Mouse (Mus musculus) neural tube, embryonic 13.5 days (tissue): Measurements from ENCODE around the gene Gm15737. TPM values are rescaled to one million over a fixed set of nuclear protein-coding genes. Genes with fewer than 3 reads are reported as not detected.

Experiments
- ATAC-seq: fragments of 200-750 bp; cut with Nextera tagmentation; 2 replicates; pipeline ENCODE4 v1.8.0; 2017; ENCODE audit warnings: low read depth, mild to moderate bottlenecking, moderate TSS enrichment, moderate library complexity
- H3K27ac ChIP-seq: fragments of 300-500 bp; sonication (generic); replicated peaks from 2 replicates; pipeline ENCODE4 v1.5.1; 2015; ENCODE audit warnings: moderate library complexity, mild to moderate bottlenecking, inconsistent platforms
- H3K27me3 ChIP-seq: fragments of 300-500 bp; sonication (generic); 2 replicates; pipeline ENCODE4 v1.6.1; 2015; ENCODE audit warnings: mild to moderate bottlenecking, inconsistent platforms
- H3K36me3 ChIP-seq: fragments of 300-500 bp; sonication (generic); 2 replicates; pipeline ENCODE4 v1.6.1; 2015; ENCODE audit warnings: mild to moderate bottlenecking, inconsistent platforms
- H3K4me1 ChIP-seq: fragments of 300-500 bp; sonication (generic); replicated peaks from 2 replicates; pipeline ENCODE4 v1.6.1; 2015; ENCODE audit warnings: inconsistent platforms
- H3K4me2 ChIP-seq: fragments of 300-500 bp; sonication (generic); 2 replicates; pipeline ENCODE4 v1.6.1; 2015; ENCODE audit warnings: inconsistent platforms, mild to moderate bottlenecking, moderate library complexity
- H3K4me3 ChIP-seq: fragments of 300-500 bp; sonication (generic); 2 replicates; pipeline ENCODE4 v1.5.1; 2015; ENCODE audit warnings: mild to moderate bottlenecking, inconsistent platforms
- H3K9ac ChIP-seq: fragments of 300-500 bp; sonication (generic); 2 replicates; pipeline ENCODE4 v1.6.1; 2015; ENCODE audit warnings: moderate library complexity, mild to moderate bottlenecking, inconsistent platforms
- H3K9me3 ChIP-seq: fragments of 300-500 bp; sonication (generic); 2 replicates; pipeline ENCODE4 v1.6.1; 2016; ENCODE audit warnings: inconsistent platforms
- WGBS: fragments of 180-500 bp; shearing (Covaris S2); methylation state at CpG from one replicate; pipeline ENCODE4 v1.1.7; 2015; 5-methylcytosine and 5-hydroxymethylcytosine counted together
- polyA plus RNA-seq: library from polyadenylated mRNA; unstranded; fragments of >200 nt; fragmentation: Nextera tagmentation; extraction: Ambion mirVana; gene quantifications from 2 replicates; pipeline ENCODE4 v1.2.1, GENCODE M21; 2015

The Gm15737 gene
- polyA plus RNA-seq, 1 experiment from 2014 or later = not detected

- Histone ChIP-seq H3K4me3 (no peak overlapping the region), H3K4me1 (0 out of 2 replicates have a peak, but pooled peaks cover 6% of the 10 kb centered on the region), H3K9ac (no peak overlapping the region), H3K27me3 (no peaks in the 10 kb centered on the region), H3K36me3 (no peaks in the 10 kb centered on the region), H3K27ac (no peak overlapping the region), H3K4me2 (no peak overlapping the region), H3K9me3 (no peaks in the 10 kb centered on the region)
- ATAC-seq = no peak
- WGBS = 94% methylated on average over 4 of the region's 4 CpGs
These were observed 8.1 kb downstream of the Gm15737 start for GRCm38 (mm10) chr6:92877236-92877635.

GRCm38 (mm10) chr6:92878771-92879170 lies 9.6 kb downstream of the Gm15737 start:
- no peak overlapping the region for H3K9ac ChIP-seq
- H3K27me3 ChIP-seq = no peaks in the 10 kb centered on the region
- no peak overlapping the region for H3K27ac ChIP-seq
- no peaks in the 10 kb centered on the region for H3K36me3 ChIP-seq
- no peak overlapping the region for H3K4me3 ChIP-seq
- WGBS = 89% methylated on average over 5 of the region's 5 CpGs
- no peaks in the 10 kb centered on the region for H3K9me3 ChIP-seq
- no peak for ATAC-seq
- no peaks in the 10 kb centered on the region for H3K4me1 ChIP-seq
- no peak overlapping the region for H3K4me2 ChIP-seq

DNA sequence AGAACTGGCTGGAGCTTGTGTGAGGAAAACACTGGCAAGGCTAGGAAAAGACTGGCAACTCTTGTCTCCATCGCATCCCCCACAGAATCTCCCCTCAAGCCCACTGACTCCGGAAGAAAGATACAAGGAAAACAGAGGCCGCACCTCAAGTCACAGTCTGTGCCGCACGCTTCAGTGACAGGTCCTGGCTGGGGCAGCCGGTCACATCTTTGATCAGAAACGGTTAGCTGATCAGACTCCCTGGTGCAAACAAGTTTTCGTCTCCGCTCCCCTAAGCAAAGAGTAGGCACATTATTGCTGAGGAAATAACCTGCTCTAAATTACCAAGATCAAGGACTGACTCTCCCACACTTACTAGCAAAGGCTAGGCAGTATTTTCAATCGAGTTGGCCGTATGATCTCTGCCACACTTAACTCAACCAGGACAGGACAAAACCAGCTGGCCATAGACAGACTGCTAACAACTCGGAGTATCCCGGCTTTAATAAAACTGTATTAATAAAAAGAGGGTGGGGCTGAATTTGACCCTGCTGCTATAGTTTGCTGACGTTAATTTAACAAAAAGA lies 10.6 kb downstream of the Gm15737 start:
- no peak overlapping the region for H3K4me3 ChIP-seq
- H3K9ac ChIP-seq = no peak overlapping the region
- H3K36me3 ChIP-seq = no peaks in the 10 kb centered on the region
- H3K4me2 ChIP-seq = no peak overlapping the region
- H3K27me3 ChIP-seq = no peaks in the 10 kb centered on the region
- no peak for ATAC-seq
- H3K27ac ChIP-seq = no peak overlapping the region
- H3K9me3 ChIP-seq = no peaks in the 10 kb centered on the region
- 84% methylated on average over 14 of the region's 14 CpGs for WGBS
- no peaks in the 10 kb centered on the region for H3K4me1 ChIP-seq

DNA sequence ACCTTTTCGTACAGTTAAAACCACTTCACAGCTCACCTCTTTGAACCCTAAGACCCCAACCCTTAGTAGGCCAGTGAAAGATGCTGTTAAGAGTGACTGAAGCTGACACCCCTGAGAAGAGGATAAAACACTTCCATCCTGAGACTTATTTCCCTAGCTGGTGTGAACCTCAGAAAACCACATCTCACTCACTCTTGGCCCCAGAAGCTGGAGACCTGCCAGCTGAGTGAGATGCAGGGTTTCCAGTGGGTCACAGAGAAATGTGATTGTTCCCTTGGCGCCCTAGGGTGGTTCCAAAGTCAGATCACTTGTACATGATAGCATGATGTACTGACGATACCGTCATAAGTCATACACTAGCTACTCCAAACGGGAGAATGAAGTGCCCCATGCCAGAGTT lies 13.3 kb downstream of the Gm15737 start:
- ATAC-seq = no peak
- 80% methylated on average over 5 of the region's 5 CpGs for WGBS
- Histone ChIP-seq H3K36me3 (no peaks in the 10 kb centered on the region), H3K27me3 (no peaks in the 10 kb centered on the region), H3K9ac (no peak overlapping the region), H3K4me3 (no peak overlapping the region), H3K4me2 (no peak overlapping the region), H3K9me3 (no peaks in the 10 kb centered on the region), H3K27ac (no peak overlapping the region), H3K4me1 (no peaks in the 10 kb centered on the region)

DNA sequence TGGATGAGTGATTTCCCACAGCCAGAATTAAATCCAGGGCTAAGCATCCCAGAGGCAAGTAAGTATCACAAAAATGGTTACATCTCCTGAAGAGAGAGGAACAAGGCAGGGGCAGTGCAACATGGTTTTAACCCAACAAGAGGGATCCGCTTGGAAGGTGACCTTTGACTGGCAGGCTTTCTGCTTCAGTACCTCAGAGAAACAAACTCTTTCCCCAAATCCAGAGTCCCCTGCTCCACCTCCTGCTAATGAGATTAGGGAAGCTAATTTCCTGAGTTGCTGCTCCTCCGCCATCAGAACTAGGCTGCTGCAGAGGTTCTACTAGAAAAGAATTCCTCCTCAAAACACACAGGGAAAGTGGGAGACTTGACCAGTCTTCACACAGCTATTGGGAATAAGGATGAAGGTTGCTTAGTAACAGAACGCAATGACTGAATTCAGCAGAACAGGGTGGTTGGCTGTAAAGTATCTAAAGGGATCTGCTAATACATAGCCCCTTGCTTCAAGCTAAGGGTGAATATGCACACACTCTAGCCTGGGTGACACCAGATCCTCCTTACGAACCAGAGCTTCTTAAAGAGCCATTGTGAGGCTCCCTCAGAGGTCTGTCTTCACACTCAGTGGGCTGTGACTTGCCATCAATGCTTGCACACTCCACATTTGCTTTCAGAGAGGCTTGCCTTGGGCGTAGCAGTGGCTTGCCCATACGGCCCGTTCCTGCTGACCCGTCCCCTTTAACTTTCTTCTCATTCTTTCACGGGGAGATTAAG lies 14.2 kb downstream of the Gm15737 start:
- H3K27ac ChIP-seq = no peak overlapping the region
- no peak overlapping the region for H3K9ac ChIP-seq
- H3K27me3 ChIP-seq = no peaks in the 10 kb centered on the region
- no peak for ATAC-seq
- no peaks in the 10 kb centered on the region for H3K9me3 ChIP-seq
- WGBS = 67% methylated on average over 9 of the region's 9 CpGs
- H3K36me3 ChIP-seq = no peaks in the 10 kb centered on the region
- no peak overlapping the region for H3K4me3 ChIP-seq
- H3K4me1 ChIP-seq = no peaks in the 10 kb centered on the region
- no peak overlapping the region for H3K4me2 ChIP-seq

GRCm38 (mm10) chr6:92891535-92891934 lies 22.4 kb downstream of the Gm15737 start:
- H3K4me2 ChIP-seq = no peak overlapping the region
- H3K27me3 ChIP-seq = no peaks in the 10 kb centered on the region
- ATAC-seq = no peak
- no peaks in the 10 kb centered on the region for H3K9me3 ChIP-seq
- no peak overlapping the region for H3K4me3 ChIP-seq
- 64% methylated on average over 1 of the region's 1 CpGs for WGBS
- no peak overlapping the region for H3K27ac ChIP-seq
- H3K9ac ChIP-seq = no peak overlapping the region
- no peaks in the 10 kb centered on the region for H3K4me1 ChIP-seq
- no peaks in the 10 kb centered on the region for H3K36me3 ChIP-seq

DNA sequence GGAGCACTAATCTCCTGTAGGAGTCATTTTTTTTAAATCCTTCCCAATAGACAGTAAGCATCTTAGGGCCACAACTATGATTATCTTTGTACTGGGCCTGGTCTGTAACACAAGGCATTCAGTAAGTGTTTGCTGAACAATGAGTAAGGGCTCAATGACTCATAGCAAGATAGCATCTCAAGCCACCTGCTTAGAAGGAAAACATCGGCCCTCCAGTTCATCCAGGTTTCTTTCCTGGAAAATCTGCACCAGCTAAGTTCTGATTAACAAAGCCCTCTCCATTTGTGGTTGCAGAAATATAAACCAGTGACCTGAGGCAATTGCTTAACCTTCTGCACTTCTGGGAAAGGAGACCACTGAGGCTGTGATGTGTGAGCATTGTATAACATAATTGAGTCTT lies 34.9 kb downstream of the Gm15737 start:
- ATAC-seq = no peak
- H3K4me3 ChIP-seq = no peak overlapping the region
- no peaks in the 10 kb centered on the region for H3K9me3 ChIP-seq
- H3K4me1 ChIP-seq = no peaks in the 10 kb centered on the region
- H3K27me3 ChIP-seq = no peaks in the 10 kb centered on the region
- H3K36me3 ChIP-seq = no peaks in the 10 kb centered on the region
- no peak overlapping the region for H3K27ac ChIP-seq
- no peak overlapping the region for H3K9ac ChIP-seq
- no peak overlapping the region for H3K4me2 ChIP-seq
- WGBS = 73% methylated on average over 1 of the region's 1 CpGs

GRCm38 (mm10) chr6:92904491-92904890 lies 35.3 kb downstream of the Gm15737 start:
- WGBS = 60% methylated on average over 2 of the region's 2 CpGs
- H3K9ac ChIP-seq = no peak overlapping the region

DNA sequence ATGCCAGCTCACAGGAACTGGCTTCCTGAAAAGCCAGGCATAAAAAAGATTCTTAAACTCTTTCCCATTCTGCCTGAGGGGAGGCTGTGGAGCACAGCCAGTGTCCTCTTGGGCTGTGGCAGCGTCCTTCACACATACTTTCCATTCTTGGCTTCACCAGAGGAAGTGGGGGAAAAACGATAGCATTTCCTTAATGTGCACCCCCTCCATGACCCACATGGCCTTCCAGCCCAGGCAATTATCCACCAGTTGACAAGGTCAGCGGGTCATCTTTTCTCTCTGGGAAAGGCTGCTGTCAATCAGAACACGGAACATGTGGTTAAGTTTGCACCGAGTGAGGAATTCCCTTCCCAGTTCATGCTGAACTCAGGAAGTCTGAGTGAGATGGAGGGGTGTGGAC lies 36.8 kb downstream of the Gm15737 start:
- 42% methylated on average over 5 of the region's 5 CpGs for WGBS
- Histone ChIP-seq H3K27me3 (no peaks in the 10 kb centered on the region), H3K4me1 (no peaks in the 10 kb centered on the region), H3K9ac (no peak overlapping the region), H3K4me3 (no peak overlapping the region), H3K4me2 (no peak overlapping the region), H3K27ac (no peak overlapping the region), H3K9me3 (no peaks in the 10 kb centered on the region), H3K36me3 (no peaks in the 10 kb centered on the region)
- no peak for ATAC-seq

More at GRCm38 (mm10) chr6:92904491-92904890, 35.3 kb downstream of the Gm15737 start:
- H3K27me3 ChIP-seq = no peaks in the 10 kb centered on the region
- H3K27ac ChIP-seq = no peak overlapping the region
- ATAC-seq = no peak
- no peak overlapping the region for H3K4me3 ChIP-seq
- H3K9me3 ChIP-seq = no peaks in the 10 kb centered on the region
- no peaks in the 10 kb centered on the region for H3K36me3 ChIP-seq
- H3K4me1 ChIP-seq = no peaks in the 10 kb centered on the region
- no peak overlapping the region for H3K4me2 ChIP-seq

GRCm38 (mm10) chr6:92909361-92909760 lies 40.2 kb downstream of the Gm15737 start:
- no peak overlapping the region for H3K4me2 ChIP-seq
- no peaks in the 10 kb centered on the region for H3K4me1 ChIP-seq
- H3K4me3 ChIP-seq = no peak overlapping the region
- no peaks in the 10 kb centered on the region for H3K9me3 ChIP-seq
- no peaks in the 10 kb centered on the region for H3K36me3 ChIP-seq
- H3K27ac ChIP-seq = no peak overlapping the region
- no peaks in the 10 kb centered on the region for H3K27me3 ChIP-seq
- H3K9ac ChIP-seq = no peak overlapping the region
- no peak for ATAC-seq
- 38% methylated on average over 8 of the region's 8 CpGs for WGBS

DNA sequence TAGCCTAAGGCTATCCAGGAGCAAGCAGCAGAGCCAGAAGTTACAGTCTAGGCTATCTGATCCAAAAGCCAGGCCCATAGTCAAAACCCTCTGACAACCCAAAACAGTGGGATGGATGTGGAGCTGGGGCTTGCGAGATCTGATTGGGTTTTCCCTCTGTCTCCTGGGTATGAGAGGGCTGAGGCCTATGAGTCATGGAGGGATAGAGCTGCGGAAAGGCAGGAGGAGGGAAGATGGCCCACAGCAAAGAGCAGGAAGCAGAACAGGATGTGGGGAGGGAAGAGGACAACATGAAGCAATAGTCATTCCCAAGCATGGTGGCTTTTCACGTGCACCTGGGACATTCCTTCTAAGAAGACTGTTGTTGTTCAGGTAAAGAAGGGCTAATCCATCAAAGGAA lies 41.5 kb downstream of the Gm15737 start:
- H3K27me3 ChIP-seq = no peaks in the 10 kb centered on the region
- ATAC-seq = no peak
- no peak overlapping the region for H3K4me2 ChIP-seq
- H3K36me3 ChIP-seq = no peaks in the 10 kb centered on the region
- no peak overlapping the region for H3K27ac ChIP-seq
- WGBS = 96% methylated on average over 3 of the region's 3 CpGs
- H3K9ac ChIP-seq = no peak overlapping the region
- H3K4me1 ChIP-seq = no peaks in the 10 kb centered on the region
- H3K9me3 ChIP-seq = no peaks in the 10 kb centered on the region
- H3K4me3 ChIP-seq = no peak overlapping the region

GRCm38 (mm10) chr6:92920938-92921689 lies 52.0 kb downstream of the Gm15737 start:
- Histone ChIP-seq H3K27me3 (no peaks in the 10 kb centered on the region), H3K27ac (no peak overlapping the region), H3K4me2 (no peak overlapping the region), H3K4me1 (no peaks in the 10 kb centered on the region), H3K9ac (no peak overlapping the region), H3K4me3 (no peak overlapping the region), H3K9me3 (no peaks in the 10 kb centered on the region), H3K36me3 (no peaks in the 10 kb centered on the region)
- ATAC-seq = no peak
- WGBS = 68% methylated on average over 10 of the region's 10 CpGs
